Mouse (Mus musculus) liver, postnatal 0 days (tissue): Measurements from ENCODE around the gene Actr1a.

ENCODE experiments used
- CTCF ChIP-seq: sonication (generic); IDR thresholded peaks from 2 replicates; pipeline ENCODE4 v1.5.1; 2016; ENCODE audit warnings: antibody characterized with exemption, low read depth
- EP300 ChIP-seq: IDR thresholded peaks from 2 replicates; pipeline ENCODE4 v1.6.1; 2016; ENCODE audit warnings: antibody characterized with exemption, low read depth, mild to moderate bottlenecking

DNA sequence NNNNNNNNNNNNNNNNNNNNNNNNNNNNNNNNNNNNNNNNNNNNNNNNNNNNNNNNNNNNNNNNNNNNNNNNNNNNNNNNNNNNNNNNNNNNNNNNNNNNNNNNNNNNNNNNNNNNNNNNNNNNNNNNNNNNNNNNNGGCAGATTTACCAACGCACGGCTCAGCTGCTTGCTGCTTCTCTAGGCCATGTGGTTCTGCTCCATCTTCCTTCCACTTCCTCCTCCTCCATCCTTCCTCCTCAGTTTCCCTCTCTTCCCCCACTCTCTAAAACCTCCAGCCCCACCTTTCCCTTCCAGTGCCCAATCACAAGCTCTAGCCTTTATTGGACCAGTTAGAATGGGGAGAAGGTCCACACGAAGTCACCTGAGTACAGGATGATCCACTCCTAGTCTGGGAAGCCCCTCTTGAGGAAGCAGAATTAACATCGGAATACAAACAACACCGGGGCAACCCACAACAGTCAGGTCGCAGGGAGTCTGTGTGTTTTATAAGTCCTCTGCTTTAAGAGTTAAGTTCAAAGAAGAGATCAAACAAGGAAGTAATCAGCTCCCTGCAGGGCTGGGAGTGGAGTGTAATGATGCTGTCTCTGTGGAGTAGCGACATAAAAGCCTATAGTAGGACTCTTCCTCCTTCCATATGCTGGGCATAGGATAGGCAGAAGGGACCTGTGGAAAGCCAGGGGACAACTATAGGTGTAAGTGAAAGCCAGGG is 50.7 kb downstream of the Actr1a start:
- no peak for TF ChIP-seq CTCF
- no peak for TF ChIP-seq EP300
